Mouse (Mus musculus): ENCODE results near the gene Vsx2.

The Vsx2 gene

DNA sequence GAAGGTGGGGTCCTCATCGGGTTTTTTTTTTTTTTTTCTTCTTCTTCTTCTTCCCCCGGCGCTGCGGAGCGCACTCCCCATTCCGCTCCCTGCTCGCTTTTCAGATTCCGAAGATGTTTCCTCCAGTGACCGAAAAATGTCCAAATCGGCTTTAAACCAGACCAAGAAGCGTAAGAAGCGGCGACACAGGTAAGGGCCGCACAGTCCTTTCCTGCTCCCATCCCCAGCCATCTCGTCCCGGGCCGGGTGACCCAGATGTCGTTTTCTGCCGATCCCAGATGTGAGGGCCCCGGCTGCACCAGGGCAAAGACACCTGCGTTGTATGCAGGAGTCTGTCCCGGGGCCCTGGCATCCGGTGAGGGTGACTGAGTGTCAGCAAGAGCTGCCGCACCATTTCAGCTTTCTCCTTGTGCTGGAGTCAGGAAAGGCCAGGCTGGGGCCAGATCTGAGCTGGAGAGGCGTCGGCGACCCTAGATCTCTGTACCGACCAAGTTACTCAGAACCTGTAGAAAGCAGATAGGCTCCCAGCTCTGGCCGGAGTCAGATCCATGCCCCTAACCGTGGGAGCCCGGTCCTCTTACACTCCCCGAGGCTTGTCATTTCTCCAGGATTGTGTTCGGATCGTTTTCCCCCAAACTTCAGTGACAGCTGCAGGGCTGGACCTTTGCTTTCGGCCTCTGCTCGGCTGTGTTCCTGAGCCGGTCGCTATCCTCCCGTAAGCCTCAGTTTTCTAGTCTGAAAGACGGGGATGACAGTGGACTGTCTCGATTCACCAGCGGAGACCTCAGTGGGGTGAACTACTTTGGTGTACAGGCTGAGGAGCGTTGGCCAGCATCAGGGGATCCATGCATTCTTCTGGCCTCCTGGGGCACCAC, 2.1 kb downstream of the Vsx2 start:
- CTCF ChIA-PET = no interaction called here

DNA sequence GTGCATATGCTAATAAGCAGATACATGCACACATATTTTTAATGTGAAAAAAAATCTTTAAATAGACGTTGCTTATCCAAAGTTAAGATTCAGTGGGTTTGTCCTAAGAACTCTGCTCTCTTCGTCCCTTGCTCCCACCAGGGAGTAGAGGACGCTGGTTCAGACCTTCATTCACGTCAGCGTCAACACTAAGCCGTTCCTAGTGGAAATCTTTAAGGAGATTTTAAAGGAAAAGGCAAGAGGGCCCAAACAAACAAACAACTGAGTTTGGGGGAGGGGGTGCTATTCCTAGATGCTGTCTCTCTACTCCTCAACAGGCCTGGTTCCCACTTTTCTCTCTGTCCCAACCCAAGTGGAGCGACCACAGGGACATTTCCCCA, 2.8 kb downstream of the Vsx2 start:
- CTCF ChIA-PET = no interaction called here

DNA sequence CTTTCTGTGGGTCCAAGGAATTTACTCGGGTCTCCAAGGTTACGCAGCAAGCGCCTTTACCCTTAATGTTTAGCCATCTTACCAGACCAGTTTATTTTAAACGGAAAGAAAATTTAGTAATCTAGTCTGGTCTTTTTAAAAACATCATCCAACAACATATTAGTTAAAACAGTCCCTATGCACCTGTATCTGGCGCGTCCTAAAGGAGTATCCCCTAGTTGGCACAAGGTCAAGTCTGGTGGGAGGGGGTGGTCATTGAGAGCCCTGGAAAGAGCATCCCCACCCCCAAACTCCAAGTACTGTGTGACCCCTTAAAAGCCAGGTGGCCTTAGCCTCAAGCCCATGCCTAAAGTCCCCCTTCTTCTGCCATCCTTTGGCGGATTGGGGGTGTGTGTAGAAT, 3.5 kb downstream of the Vsx2 start:
- CTCF ChIA-PET = no interaction called here

DNA sequence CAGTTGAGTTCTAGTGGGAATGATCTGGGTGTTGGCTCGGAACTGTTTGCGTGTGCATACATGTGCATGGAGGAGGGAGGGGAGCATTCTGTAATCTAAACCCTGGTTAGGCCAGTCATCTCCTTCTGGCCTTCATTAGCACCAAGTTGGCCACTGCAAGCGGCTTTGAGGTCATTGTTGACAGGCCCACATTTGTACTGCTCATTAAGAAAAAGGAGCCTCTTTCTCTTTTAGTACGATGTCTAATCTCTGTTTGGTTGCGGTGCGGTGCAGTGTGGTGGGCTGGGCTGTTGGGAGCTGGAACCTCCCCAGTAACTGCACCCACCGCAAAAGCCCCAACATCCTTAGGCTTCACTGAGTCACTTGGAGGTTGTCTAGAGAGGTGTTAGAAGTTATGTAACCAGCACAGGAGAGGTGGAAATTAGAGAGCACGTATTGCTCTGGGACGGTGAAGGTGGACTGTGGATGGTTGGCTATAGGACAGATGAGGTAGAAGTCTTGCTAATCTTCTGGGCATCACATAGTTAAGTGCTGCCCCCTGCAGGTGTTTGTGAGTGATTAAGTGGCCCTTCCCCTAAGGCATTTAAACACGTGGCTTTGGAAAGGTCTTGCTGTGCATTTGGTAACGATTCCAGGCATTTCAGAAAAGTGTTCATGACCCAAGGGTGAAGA, 8.3 kb downstream of the Vsx2 start:
- CTCF ChIA-PET = interaction anchor here (1.1 kb wide), 1 partner anchor 13 kb away, joined by 5 read pairs; no protein-coding TSS in a partner anchor

DNA sequence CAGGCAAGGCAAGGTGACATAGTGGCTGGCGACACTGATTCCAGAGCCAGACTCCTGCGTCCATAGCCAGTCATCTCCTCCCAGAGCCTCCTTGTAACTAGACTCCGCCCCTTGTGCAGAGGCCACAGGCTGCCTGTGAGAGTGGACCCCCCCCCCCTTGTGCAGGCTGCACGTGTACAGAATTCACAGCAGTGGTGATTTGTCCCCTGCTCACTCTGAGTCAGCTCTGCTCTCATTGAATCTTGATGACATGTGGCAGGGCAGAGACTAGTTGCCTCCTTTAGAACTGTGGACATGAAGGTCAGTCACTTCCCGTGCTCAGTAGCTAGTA, 8.8 kb downstream of the Vsx2 start:
- CTCF ChIA-PET = interaction anchor here (1.1 kb wide), 1 partner anchor 13 kb away, joined by 5 read pairs; no protein-coding TSS in a partner anchor

DNA sequence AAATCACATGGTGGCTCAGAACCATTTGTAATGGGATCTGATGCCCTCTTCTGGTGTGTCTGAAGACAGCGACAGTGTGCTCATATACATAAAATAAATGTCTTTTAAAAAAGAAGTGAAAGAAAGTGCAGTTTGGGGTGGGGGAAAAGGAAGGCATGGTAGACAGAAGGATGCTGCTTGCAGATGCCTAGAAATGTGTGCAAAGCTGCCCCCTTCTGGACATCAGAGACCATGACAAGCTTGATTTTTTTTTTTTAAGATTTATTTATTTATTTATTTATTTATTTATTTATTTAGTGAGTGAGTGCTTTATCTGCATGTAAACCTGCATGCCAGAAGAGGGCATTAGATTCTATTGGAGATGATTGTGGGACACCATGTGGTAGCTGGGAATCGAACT, 11.7 kb downstream of the Vsx2 start:
- CTCF ChIA-PET = no interaction called here

DNA sequence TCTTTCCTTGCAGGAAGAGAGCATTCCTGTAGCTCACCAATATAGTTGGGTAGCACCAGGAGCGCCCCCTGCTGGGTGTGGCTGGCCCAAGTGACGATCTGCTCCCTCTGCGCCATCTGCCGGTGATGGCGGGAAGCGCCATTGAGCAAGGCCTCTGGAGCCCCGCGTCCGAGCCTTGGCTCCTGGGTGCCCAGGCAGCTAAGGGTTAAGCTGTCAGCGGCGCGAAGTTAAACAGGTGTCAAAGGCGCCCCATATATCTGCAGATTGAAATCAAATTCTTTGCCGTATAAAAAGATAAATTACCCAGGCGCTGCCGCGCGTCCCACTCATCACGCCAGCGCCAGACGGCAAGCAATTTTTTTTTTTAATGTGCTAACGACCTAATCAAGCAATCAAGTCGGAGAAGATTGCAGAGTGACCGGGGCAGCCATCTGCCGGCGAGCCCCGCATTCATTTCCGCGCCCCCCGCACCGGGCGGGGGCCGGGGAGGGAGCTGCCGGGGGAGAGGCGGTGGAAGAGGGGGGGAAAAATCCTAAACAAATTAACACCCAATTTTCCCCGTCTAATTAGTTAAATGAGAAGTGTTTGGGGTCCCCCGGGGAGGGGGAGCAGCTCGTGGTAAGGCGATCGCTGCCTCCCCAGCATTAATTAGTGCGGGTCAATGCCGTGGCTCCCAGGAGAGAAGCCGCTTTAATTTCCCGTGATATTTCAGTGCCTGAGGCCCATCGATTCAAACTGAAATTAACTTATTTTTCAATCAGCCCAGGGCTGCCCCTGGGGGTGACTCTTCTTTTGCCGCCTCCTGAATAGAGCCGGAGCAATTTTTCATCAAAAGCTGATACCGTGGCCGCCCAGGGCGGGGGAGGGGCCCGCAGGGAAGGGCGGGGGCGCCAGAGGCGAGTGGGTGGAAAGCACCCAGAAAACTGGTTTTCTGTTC, 20.5 kb downstream of the Vsx2 start:
- CTCF ChIA-PET = interaction anchor here (0.9 to 1.1 kb wide), 2 partner anchors 111 to 120 kb away, joined by 3 to 6 read pairs; no protein-coding TSS in a partner anchor

DNA sequence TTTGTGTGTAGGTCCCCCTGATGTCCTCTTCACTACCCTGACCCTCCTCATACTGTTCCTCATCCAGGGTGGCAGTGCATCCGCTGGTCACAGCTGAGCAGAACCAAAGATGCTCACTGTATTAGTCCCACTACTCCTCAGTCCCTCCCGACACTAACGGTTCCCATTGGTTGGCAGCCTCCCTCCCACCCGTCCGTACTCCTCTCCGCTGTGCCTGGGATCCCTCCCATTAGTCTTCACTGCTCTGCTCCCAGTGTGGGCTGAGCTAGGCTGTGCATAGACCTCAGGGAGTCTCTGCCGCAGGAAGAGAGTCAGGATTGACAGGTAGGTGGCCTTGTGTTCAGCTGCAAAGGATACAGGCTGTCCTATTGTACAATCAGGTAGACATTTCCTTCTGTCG, 28.8 kb downstream of the Vsx2 start:
- CTCF ChIA-PET = no interaction called here

DNA sequence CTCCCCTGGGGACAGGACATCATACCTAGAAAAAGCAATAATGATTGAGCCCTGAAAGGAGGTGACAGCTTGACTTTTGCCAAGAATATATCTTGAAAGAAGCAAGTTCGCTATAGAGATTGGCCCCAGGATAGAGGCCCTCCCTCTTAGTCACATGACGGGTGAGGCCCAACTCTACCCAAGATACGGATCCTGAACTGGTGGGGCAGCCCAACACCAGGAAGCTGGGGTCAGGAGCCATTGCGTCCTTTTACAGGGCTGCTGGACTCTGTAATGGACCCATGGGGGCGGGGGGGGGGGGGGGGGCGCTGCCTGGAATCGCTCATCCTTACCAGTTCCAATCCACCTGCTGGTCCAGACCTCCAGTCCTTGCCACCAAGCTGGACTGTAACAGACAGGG, 34.4 kb downstream of the Vsx2 start:
- CTCF ChIA-PET = no interaction called here

DNA sequence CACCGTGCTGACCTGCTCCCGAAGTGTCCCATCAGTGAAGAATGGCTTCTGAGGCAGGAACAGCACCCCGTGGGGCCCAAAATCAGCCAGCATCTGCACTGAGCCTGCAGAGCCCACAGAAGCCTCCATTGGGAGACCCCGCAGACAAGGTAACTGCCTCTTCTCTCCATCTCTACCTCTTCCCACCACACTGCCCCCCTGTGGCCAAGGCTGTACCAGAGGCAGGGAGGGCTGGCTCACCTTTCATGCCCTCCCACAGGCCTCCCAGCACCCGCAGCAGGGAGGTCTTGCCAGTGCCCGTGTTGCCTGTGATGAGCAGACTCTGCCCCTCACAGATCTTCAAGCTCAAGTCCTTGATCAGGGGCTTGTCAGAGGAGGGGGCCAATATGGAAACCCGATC, 36.3 kb downstream of the Vsx2 start:
- CTCF ChIA-PET = no interaction called here

DNA sequence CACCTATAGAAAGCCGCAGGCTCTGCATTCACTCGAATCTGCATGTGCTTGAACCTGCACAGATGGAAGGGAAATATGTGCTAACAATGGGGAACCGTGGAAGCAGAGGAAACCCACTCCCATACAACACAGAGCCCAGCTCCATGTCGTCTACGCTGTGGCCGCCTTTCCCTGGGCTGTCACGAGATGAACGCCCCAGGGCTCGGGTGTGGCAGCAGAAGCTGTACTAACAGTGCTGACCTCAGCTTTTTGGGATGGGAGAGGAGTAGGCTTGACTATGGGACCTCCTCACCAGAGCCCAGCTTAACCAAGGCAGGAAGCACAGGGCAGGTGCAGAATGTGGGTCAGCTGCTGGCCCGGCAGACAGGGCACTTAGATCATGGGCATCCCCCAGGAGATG, 42.2 kb downstream of the Vsx2 start:
- CTCF ChIA-PET = no interaction called here

DNA sequence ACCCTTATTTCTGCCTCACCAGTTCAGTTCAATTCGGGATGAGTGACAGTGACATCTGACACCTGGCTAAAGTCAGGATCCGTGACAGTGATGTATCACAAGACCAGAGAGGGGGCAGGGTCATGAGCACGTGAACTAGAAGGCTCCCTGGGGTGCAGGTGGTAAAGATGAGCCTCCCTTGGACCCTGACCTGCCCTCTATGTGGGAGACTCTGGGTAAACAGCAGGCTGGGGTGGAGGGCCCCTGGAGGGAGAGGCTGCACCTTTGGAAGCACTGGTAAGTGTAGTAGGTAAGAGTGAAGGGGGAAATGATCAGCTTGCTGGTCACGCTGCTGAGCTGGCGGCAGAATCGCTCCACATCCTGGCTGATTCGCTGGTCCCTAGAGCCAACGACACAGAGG, 43.0 kb downstream of the Vsx2 start:
- CTCF ChIA-PET = no interaction called here

DNA sequence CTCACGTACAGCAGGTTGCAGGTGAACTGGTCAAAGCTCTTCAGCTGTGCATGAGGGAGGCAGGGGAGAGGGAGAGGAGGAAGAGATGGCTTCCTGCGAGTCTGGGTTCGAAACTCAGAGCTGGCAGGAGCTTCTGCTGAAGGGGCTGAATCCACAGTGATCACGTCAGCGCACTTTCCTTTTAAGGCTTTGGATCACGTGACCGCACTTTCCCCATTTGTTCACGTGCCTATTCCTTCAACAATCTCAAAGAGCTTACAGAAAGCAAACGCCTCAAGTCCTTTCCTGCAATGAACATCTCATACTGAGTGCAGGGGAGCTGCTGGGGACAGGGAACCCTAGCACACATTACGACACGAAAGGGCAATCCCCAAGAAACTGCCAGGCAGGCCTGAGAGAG, 44.4 kb downstream of the Vsx2 start:
- CTCF ChIA-PET = no interaction called here

DNA sequence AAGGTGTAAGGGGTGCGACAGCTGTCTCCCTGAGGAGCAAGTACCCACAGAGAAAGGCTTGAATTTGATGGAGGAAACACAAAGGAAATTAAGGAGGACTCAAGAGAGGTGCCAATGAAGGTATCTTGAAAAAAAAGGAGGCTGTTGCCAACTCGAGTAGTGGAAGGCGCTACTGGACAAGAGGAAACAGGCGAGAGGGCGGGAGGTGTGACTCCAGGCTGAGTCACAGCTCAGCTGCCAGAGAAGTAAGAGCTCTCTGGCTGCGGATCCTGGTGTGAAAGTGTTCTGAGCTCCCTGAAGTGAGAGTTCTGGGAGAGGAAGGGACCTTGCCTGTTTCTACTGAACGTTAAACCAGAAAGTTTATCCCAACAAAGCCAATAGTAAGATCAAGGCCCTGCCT, 45.0 kb downstream of the Vsx2 start:
- CTCF ChIA-PET = no interaction called here

DNA sequence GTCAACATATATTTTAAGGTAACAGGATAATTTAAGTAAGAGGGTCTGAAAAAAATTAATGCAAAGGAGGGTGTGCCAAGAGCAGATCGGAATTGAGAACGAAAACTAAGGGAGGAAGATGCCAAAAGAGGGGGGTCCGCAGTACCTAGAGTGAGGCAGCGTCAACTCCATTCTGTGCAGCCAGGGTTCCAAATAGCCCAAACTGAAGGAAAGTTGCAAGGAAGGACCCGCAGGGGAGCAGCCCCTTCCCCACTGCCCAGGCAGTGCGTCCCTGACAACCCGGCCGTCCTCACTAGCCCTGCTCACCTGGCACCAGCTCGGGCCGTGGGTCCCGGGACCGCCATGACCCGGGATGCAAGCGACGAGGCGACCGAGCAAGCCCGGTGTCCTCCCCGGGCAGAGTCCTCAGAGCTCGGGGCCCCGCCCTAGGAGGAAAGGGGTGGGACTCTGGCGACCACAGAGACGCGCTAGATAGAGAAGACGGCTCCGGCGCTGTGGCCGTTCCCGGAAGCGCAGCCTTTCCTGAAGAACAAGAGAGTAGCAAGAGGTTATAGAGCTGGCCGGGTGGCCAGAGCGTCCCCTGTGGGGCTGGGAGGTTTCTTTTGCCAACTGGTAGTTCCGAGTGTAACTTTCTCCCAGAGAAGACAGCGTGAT, 47.5 kb downstream of the Vsx2 start, which contains the start of gene Abcd4:
Gene Abcd4 (minus strand): TSS at position 437 of the 654 bp plus-strand sequence.
- CTCF ChIA-PET = no interaction called here

DNA sequence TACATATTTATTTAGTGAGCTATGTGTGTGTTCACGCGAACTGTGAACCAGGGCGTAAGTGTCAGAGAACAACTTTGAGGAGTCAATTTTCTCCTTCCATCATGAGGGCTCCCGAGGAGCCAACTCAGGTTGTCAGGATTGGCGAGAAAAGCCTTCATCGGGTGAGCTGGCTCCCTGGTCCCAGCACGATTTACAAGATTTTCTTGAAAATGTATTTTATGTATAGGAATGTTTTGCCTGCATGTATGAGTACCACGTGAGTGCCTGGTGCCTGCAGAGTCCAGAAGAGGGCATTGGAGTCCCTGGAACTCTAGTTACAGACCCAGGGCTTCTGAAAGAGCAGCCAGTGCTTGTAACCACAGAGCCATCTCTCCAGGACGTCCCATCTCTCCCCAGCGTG, 48.1 kb downstream of the Vsx2 start:
- CTCF ChIA-PET = no interaction called here

DNA sequence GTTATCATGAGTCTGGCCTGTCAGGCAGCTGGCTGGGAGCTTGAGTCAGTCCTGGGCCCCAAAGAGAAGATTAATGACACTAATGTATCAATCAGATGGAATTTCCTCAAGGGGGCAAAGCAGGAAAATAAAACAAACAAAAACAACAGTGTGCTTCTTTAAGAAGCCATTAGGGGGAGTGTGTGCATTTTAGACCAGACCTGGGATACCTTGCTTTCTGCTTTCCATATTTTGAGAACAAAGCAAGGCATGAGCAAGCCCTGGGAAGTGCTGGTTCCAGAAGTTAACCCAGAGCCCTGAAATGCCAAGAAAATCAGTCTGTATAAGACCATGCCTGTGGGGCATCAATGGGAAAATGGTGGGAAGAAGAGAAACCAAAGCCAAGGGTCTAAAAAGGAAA, 51.4 kb downstream of the Vsx2 start:
- CTCF ChIA-PET = interaction anchor here (0.6 kb wide), 1 partner anchor 1101 kb away, joined by 3 read pairs; no protein-coding TSS in a partner anchor

DNA sequence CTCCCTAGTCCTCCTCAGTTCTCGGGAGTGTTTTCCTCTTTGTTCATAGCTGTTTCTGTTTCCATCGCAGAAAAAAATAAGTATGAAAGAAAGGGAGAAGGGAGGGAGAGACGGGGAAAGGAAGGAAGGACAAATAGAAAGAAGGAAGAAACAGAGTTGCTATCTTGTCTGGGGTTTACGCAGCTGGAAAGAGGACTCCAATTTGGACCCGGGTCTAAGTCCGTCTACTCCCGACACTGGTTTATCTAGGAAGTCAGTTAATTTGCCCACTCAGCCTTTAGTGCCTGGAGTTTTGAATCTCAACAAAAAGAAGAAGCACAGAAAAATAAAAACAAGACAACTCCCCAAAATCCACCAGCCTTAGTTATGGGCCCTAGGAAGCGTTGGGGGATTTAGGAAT, 55.0 kb downstream of the Vsx2 start:
- CTCF ChIA-PET = no interaction called here

DNA sequence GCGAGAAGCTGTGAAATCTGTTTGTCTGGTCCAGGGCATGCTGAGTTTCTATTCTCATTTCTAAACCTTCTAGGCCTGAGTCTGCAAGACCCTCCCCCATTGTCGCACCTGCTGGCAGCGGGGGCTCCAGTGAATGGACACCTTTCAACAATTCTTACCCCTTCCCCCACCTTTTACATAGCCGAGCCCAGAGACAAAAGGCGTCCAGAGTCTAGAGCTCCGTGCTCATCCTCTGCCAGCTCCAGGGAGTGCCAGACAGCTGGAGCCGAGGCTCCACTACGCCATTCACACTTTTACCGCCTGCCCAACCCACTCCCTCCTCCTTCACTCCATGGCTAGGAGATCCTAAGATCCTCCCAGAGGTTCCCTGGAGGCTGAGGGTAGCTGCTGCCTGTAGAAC, 55.6 kb downstream of the Vsx2 start:
- CTCF ChIA-PET = no interaction called here

DNA sequence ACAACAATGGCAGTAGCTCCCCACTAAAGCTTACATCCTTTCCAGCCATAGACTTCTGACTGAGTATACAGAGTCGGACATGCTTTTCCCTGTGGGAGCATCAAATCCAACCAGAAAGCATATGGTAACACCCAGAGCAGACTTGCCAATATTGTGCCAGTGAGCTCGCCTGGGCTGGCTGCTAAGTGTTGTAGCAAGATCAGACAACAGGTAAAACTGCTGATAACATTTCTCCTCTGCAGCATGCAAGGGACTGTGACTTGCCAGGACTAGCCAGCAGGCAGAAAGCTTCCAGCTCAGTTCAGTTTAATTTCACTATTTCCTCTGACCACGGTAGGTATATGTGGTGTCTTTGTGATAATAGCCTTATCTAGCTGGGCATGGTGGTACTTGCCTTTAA, 62.3 kb downstream of the Vsx2 start:
- CTCF ChIA-PET = no interaction called here

DNA sequence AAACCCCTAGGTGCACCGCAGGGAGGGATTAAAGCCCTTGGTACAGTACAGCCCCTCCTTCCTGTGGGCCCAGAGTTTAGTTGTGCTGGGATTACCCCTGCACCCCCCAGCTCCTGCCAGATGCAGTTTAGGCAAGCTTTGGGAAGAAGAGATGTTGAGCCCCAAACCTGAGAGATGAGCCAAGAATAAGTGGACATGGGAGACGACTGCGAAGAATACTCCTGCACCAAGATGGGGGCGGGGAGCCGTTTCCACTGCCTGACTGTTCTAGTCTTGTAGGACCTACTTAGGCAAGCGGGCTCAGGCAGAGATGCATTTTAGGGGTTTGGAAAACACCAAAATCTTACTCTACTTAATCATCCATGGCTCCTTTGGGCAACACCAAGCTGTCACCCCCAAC, 70.7 kb downstream of the Vsx2 start:
- CTCF ChIA-PET = no interaction called here

DNA sequence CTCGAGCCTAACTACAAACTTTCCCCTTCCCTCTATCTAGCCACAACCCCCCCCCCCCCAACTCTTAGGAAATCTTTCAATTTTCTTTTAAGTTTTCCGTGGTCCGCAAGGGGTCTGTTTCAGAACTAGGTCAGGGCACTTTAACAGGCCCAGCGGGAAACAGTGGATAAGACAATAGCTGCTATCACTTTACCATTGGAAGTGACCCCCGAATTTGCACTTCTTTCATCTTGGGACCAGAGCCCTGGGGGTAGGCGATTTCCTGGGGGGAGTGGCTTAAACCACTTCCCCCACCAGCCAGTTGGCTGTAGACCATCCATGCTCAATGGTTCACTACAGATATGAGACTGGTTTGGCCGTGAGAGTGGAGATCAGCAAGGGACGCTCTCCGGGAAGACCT, 71.1 kb downstream of the Vsx2 start, which contains the start of gene Vrtn:
Gene Vrtn (plus strand): TSS at position 366 of the 400 bp plus-strand sequence.
- CTCF ChIA-PET = no interaction called here
